Mouse (Mus musculus): ENCODE data around the gene Pdik1l. TPM values are rescaled to one million over a fixed set of nuclear protein-coding genes. Genes with fewer than 3 reads are reported as not detected.

The Pdik1l gene
- total RNA-seq (2014; rRNA removed) (44.8 and 49.7 TPM in 2 replicates), polyA plus RNA-seq (2015; fragmentation: Nextera tagmentation; extraction: Ambion mirVana) (27.6 and 30.8 TPM in 2 replicates)

DNA sequence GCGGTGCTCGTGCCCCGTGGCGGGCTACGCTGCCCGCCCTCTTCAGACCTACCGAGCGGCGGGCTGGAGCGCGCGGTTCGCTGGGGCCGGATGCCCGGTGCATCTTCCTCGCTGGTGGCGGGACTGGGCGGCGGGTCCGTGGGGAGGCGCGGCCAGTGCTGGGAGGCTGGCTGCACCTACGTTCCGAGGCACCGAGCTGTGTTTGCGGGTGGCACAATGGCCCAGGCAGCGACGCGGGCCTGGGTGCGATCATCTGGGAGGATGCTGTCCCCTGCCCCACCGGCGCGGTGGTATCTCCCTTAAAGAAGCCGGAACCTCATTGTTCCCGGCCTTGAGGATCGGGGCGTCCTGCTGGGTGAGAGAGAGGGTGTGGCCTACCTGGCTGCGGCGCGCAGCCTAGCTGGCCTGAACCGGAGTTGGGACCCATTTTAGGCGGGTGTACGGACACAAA lies at the start of gene Pdik1l:
Gene Pdik1l, minus strand, starts transcription at position 321 of the 451 bp plus-strand sequence.
- Histone ChIP-seq H3K4me3 (ENCODE audit: low read depth, low read length) (peak within 1 kb of the TSS; percentile 71), H3K4me1 (ENCODE audit: insufficient read depth, low read length) (no peaks in the 10 kb centered on the region), H3K27ac (ENCODE audit: low read depth, low read length) (peak within 1 kb of the TSS; percentile 100), H3K4me2 (ENCODE audit: low read depth, low read length, poor library complexity, severe bottlenecking) (peak within 1 kb of the TSS; percentile 78), H3K27me3 (ENCODE audit: insufficient read depth, low read length) (no peaks in the 10 kb centered on the region), H3K9ac (replicated peaks; ENCODE audit: low read length, poor library complexity, severe bottlenecking) (peak within 1 kb of the TSS; percentile 100), H3K9me3 (ENCODE audit: low read length) (no peaks in the 10 kb centered on the region), H3K36me3 (ENCODE audit: insufficient read depth, low read length) (peaks cover 16% of the 10 kb centered on the region)
- ATAC-seq (ENCODE audit: low FRiP score) (peak; percentile 70), DNase-seq (ENCODE audit: low spot score) (peak; percentile 88)
- under 1% methylated on average over 38 of the region's 43 CpGs for WGBS
- no peak for TF ChIP-seq CTCF (IDR thresholded peaks at IDR 0.05)

DNA sequence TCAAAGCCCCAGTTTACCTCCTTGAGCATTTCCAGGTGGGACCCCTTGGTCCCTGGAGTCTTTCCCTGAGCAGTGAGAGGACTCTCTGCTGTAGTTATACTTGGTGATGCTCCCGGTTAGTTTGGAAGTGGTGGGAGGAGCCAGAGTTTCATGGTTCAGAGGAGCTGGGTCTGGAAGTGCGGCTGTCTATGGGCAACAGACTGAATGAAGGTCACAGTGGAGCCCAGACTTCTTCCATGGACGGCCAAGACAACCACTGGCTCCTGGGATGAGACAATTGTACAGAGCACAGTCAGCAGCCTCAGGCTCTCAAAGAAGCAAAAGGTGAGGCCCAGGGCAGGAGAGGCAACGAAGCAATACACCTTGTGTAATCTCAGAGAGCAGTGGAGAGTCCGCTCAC lies 42.6 kb upstream of the Pdik1l start:
- TF ChIP-seq CTCF (IDR thresholded peaks at IDR 0.05), result no peak
- no peaks in the 10 kb centered on the region for H3K4me1 ChIP-seq (ENCODE audit: insufficient read depth, low read length)
- H3K9ac ChIP-seq (replicated peaks; ENCODE audit: low read length, poor library complexity, severe bottlenecking), result no peak overlapping the region
- no peaks in the 10 kb centered on the region for H3K9me3 ChIP-seq (ENCODE audit: low read length)
- no peaks in the 10 kb centered on the region for H3K36me3 ChIP-seq (ENCODE audit: insufficient read depth, low read length)
- WGBS, result 61% methylated on average over 5 of the region's 5 CpGs
- H3K4me2 ChIP-seq (ENCODE audit: low read depth, low read length, poor library complexity, severe bottlenecking), result no peak overlapping the region
- no peak overlapping the region for H3K4me3 ChIP-seq (ENCODE audit: low read depth, low read length)
- no peak for DNase-seq (ENCODE audit: low spot score)
- no peak overlapping the region for H3K27ac ChIP-seq (ENCODE audit: low read depth, low read length)
- H3K27me3 ChIP-seq (ENCODE audit: insufficient read depth, low read length), result no peaks in the 10 kb centered on the region
- ATAC-seq (ENCODE audit: low FRiP score), result no peak

DNA sequence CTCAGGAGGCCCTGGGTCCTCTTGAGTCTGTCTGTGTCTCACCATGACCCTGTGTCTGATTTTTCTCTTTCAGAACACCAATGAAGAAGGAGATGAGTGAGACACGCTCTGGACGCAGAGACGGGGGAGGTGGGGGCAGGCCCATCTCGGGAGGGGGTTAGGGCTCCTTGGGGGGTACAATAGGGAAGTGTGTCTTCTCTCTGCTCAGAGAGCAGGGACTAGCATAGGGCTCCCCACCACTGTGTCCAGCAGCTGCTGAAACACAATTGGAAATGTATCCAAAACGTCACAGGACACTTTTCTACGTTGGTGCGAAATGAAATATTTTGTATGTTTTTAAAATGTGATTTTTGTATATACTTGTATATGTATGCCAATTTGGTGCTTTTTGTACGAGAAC lies 41.1 kb upstream of the Pdik1l start:
- TF ChIP-seq CTCF (IDR thresholded peaks at IDR 0.05), result no peak
- WGBS, result 84% methylated on average over 8 of the region's 8 CpGs

DNA sequence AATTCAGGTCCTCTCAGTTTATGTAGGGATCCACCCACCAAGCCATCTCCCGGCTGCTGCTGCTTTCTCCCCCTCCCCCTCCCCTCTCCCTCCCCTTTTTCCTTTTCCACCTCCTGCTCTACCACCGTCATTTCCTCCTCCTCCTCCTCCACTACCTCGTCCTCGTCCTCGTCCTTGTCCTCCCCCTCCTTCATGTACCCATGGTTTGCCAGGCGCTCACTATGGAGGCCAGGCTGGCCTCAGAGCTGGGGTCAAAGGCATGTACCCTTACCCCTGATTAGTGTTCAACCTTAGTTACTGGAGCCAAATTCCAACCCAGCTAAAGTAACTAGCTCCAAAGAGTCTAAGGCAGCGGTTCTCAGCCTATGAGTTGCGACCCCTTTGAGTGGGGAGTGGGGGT lies 40.5 kb upstream of the Pdik1l start:
- 66% methylated on average over 8 of the region's 8 CpGs for WGBS
- ATAC-seq (ENCODE audit: low FRiP score), result no peak
- no peaks in the 10 kb centered on the region for H3K9me3 ChIP-seq (ENCODE audit: low read length)

More for the DNA sequence above, 41.1 kb upstream of the Pdik1l start:
- Histone ChIP-seq H3K4me2 (ENCODE audit: low read depth, low read length, poor library complexity, severe bottlenecking) (no peak overlapping the region), H3K27me3 (ENCODE audit: insufficient read depth, low read length) (no peaks in the 10 kb centered on the region), H3K9ac (replicated peaks; ENCODE audit: low read length, poor library complexity, severe bottlenecking) (no peak overlapping the region), H3K4me3 (ENCODE audit: low read depth, low read length) (no peak overlapping the region), H3K27ac (ENCODE audit: low read depth, low read length) (no peak overlapping the region), H3K4me1 (ENCODE audit: insufficient read depth, low read length) (no peaks in the 10 kb centered on the region), H3K36me3 (ENCODE audit: insufficient read depth, low read length) (no peaks in the 10 kb centered on the region), H3K9me3 (ENCODE audit: low read length) (no peaks in the 10 kb centered on the region)
- DNase-seq (ENCODE audit: low spot score), result no peak
- no peak for ATAC-seq (ENCODE audit: low FRiP score)

DNA sequence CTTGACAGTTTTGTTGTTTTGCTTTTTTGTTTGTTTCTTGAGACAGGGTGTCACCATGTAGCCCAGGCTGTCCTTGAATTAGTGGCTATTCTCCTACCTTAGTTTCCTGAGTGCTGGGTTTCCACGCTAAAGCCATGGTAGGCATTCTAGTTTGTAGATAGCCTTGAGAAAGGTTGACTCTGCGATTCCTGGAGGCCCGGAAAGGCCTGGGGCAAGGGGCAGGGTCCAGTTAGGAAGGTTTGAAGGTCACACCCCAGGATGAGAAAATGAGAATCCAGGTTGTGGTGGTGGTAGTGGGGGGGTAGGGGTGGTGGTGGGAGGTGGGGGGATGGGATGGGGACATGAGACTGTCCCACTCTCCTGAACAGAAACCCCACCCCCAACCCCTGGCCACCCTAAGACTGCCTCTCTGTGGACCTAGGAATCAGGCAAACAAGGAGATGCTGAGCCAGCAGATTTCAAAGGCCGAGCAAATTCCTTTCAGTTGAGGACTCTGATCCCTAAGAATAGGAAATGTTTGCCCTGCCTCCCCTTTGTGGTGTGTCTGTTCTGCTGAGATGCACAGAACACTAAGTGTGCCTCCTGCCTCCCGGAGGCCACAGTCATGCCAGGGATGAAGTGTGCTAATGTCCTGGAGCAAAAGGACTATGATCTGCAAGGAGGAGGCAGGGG lies 39.3 kb upstream of the Pdik1l start:
- Histone ChIP-seq H3K4me1 (ENCODE audit: insufficient read depth, low read length) (no peaks in the 10 kb centered on the region), H3K9me3 (ENCODE audit: low read length) (no peaks in the 10 kb centered on the region), H3K9ac (replicated peaks; ENCODE audit: low read length, poor library complexity, severe bottlenecking) (no peak overlapping the region), H3K4me3 (ENCODE audit: low read depth, low read length) (no peak overlapping the region), H3K4me2 (ENCODE audit: low read depth, low read length, poor library complexity, severe bottlenecking) (no peak overlapping the region), H3K36me3 (ENCODE audit: insufficient read depth, low read length) (no peaks in the 10 kb centered on the region), H3K27ac (ENCODE audit: low read depth, low read length) (no peak overlapping the region), H3K27me3 (ENCODE audit: insufficient read depth, low read length) (no peaks in the 10 kb centered on the region)
- ATAC-seq (ENCODE audit: low FRiP score) (no peak), DNase-seq (ENCODE audit: low spot score) (no peak)
- TF ChIP-seq CTCF (IDR thresholded peaks at IDR 0.05), result no peak
- WGBS, result 70% methylated on average over 5 of the region's 5 CpGs

More for the DNA sequence above, 40.5 kb upstream of the Pdik1l start:
- Histone ChIP-seq H3K4me1 (ENCODE audit: insufficient read depth, low read length) (no peaks in the 10 kb centered on the region), H3K9ac (replicated peaks; ENCODE audit: low read length, poor library complexity, severe bottlenecking) (no peak overlapping the region), H3K4me3 (ENCODE audit: low read depth, low read length) (no peak overlapping the region), H3K4me2 (ENCODE audit: low read depth, low read length, poor library complexity, severe bottlenecking) (no peak overlapping the region), H3K36me3 (ENCODE audit: insufficient read depth, low read length) (no peaks in the 10 kb centered on the region), H3K27ac (ENCODE audit: low read depth, low read length) (no peak overlapping the region), H3K27me3 (ENCODE audit: insufficient read depth, low read length) (no peaks in the 10 kb centered on the region)
- TF ChIP-seq CTCF (IDR thresholded peaks at IDR 0.05), result no peak
- DNase-seq (ENCODE audit: low spot score), result no peak

DNA sequence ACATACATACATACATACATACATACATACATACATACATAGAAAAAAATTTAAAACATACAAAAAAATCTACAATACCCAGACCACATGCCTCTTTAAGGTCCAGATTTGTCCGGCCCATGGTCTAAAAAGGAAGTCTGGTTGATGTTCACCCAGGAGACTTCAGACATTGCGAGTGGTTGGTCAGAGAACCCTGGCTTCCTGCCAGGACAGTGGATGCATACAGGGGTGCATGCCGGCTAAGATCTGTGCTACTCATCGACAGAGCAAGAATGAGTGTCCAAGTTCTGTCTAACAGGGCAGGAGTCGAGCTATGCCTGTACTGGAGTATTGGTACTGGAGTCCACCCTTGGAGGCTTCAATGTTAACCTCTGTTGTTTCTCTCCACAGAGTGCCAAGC lies 37.0 kb upstream of the Pdik1l start:
- Histone ChIP-seq H3K27me3 (ENCODE audit: insufficient read depth, low read length) (no peaks in the 10 kb centered on the region), H3K9me3 (ENCODE audit: low read length) (no peaks in the 10 kb centered on the region), H3K9ac (replicated peaks; ENCODE audit: low read length, poor library complexity, severe bottlenecking) (no peak overlapping the region), H3K4me3 (ENCODE audit: low read depth, low read length) (no peak overlapping the region), H3K4me1 (ENCODE audit: insufficient read depth, low read length) (no peaks in the 10 kb centered on the region), H3K4me2 (ENCODE audit: low read depth, low read length, poor library complexity, severe bottlenecking) (no peak overlapping the region), H3K27ac (ENCODE audit: low read depth, low read length) (no peak overlapping the region), H3K36me3 (ENCODE audit: insufficient read depth, low read length) (no peaks in the 10 kb centered on the region)
- no peak for ATAC-seq (ENCODE audit: low FRiP score)
- DNase-seq (ENCODE audit: low spot score), result no peak
- 71% methylated on average over 5 of the region's 5 CpGs for WGBS
- TF ChIP-seq CTCF (IDR thresholded peaks at IDR 0.05), result no peak
